Mouse (Mus musculus) ES-E14 (cell line): ENCODE results near the gene Psmd10.

Source experiments
- CHD2 ChIP-seq: IDR thresholded peaks from 2 replicates; pipeline ENCODE4 v1.6.1; 2014; ENCODE audit warnings: mild to moderate bottlenecking, low read depth, low read length, inconsistent platforms
- HCFC1 ChIP-seq: IDR thresholded peaks from 2 replicates; pipeline ENCODE4 v1.6.1; 2012; ENCODE audit warnings: low read length, inconsistent platforms, borderline replicate concordance; ENCODE audit not compliant: insufficient read depth
- MAFK ChIP-seq: IDR thresholded peaks from 2 replicates; pipeline ENCODE4 v1.6.1; 2014; ENCODE audit warnings: mild to moderate bottlenecking, low read depth, low read length, inconsistent platforms; ENCODE audit not compliant: insufficient read depth
- ZC3H11A ChIP-seq: IDR thresholded peaks from 2 replicates; pipeline ENCODE4 v1.6.1; 2012; ENCODE audit warnings: low read depth, mild to moderate bottlenecking, inconsistent platforms, low read length, borderline replicate concordance
- ZNF384 ChIP-seq: IDR thresholded peaks from 2 replicates; pipeline ENCODE4 v1.6.1; 2012; ENCODE audit warnings: low read depth, low read length, inconsistent platforms

GRCm38 (mm10) chrX:140996909-140997516 lies 40.5 kb upstream of the Psmd10 start:
- no peak for TF ChIP-seq HCFC1
- no peak for TF ChIP-seq ZNF384
- no peak for TF ChIP-seq MAFK
- no peak for TF ChIP-seq ZC3H11A
- TF ChIP-seq CHD2 = no peak
